Mouse (Mus musculus): ENCODE data around the gene Slc29a1.

GRCm38 (mm10) chr17:45564531-45565084, 34.8 kb downstream of the Slc29a1 start:
- no peak for TF ChIP-seq CTCF (IDR thresholded peaks at IDR 0.05; ENCODE audit: borderline replicate concordance, insufficient read depth, low read depth, low read length)
- TF ChIP-seq POLR2A (IDR thresholded peaks at IDR 0.05; ENCODE audit: borderline replicate concordance, insufficient read depth, low read length): no peak
